Mouse (Mus musculus) limb, embryonic 13.5 days (tissue): ENCODE results near the gene Fsd2. TPM values are rescaled to one million over a fixed set of nuclear protein-coding genes. Genes with fewer than 3 reads are reported as not detected.

ENCODE experiments used
- ATAC-seq: fragments of 200-750 bp; cut with Nextera tagmentation; 2 replicates; pipeline ENCODE4 v1.8.0; 2017; ENCODE audit warnings: low read depth, moderate number of reproducible peaks, moderate TSS enrichment; ENCODE audit not compliant: low FRiP score
- H3K27ac ChIP-seq: fragments of 300-500 bp; sonication (generic); 2 replicates; pipeline ENCODE4 v1.5.1; 2015; ENCODE audit warnings: inconsistent platforms, mild to moderate bottlenecking, moderate library complexity
- H3K27me3 ChIP-seq: fragments of 300-500 bp; sonication (generic); 2 replicates; pipeline ENCODE4 v1.6.1; 2015; ENCODE audit warnings: mild to moderate bottlenecking, inconsistent platforms
- H3K36me3 ChIP-seq: fragments of 300-500 bp; sonication (generic); 2 replicates; pipeline ENCODE4 v1.6.1; 2015; ENCODE audit warnings: inconsistent platforms, mild to moderate bottlenecking, moderate library complexity
- H3K4me1 ChIP-seq: fragments of 300-500 bp; sonication (generic); 2 replicates; pipeline ENCODE4 v1.6.1; 2015; ENCODE audit warnings: inconsistent platforms
- H3K4me2 ChIP-seq: fragments of 300-500 bp; sonication (generic); replicated peaks from 2 replicates; pipeline ENCODE4 v1.6.1; 2015; ENCODE audit warnings: inconsistent platforms, mild to moderate bottlenecking, moderate library complexity
- H3K4me3 ChIP-seq: fragments of 300-500 bp; sonication (generic); 2 replicates; pipeline ENCODE4 v1.5.1; 2015; ENCODE audit warnings: moderate library complexity, mild to moderate bottlenecking, inconsistent platforms
- H3K9ac ChIP-seq: fragments of 300-500 bp; sonication (generic); 2 replicates; pipeline ENCODE4 v1.6.1; 2015; ENCODE audit warnings: mild to moderate bottlenecking, inconsistent platforms
- H3K9me3 ChIP-seq: fragments of 300-500 bp; sonication (generic); 2 replicates; pipeline ENCODE4 v1.6.1; 2016; ENCODE audit warnings: inconsistent platforms
- WGBS: fragments of 180-500 bp; shearing (Covaris S2); methylation state at CpG from one replicate; pipeline ENCODE4 v1.1.7; 2015; 5-methylcytosine and 5-hydroxymethylcytosine counted together
- polyA plus RNA-seq: library from polyadenylated mRNA; unstranded; fragments of >200 nt; fragmentation: Nextera tagmentation; extraction: Ambion mirVana; gene quantifications from 2 replicates; pipeline ENCODE4 v1.2.1, GENCODE M21; 2015

Gene Fsd2
- polyA plus RNA-seq, 1 experiment from 2014 or later = 0.33 TPM

GRCm38 (mm10) chr7:81571108-81571940 is 4.6 kb upstream of the Fsd2 start, which contains the start of gene Whamm:
Whamm (plus strand) TSS chr7:81571266.
- ATAC-seq = peak; percentile 99
- Histone ChIP-seq H3K27me3 (no peaks in the 10 kb centered on the region), H3K9me3 (no peaks in the 10 kb centered on the region), H3K4me3 (peak within 1 kb of the TSS; percentile 87), H3K27ac (peak within 1 kb of the TSS; percentile 83), H3K36me3 (peaks cover 15% of the 10 kb centered on the region), H3K4me1 (peaks cover 13% of the 10 kb centered on the region), H3K9ac (peak within 1 kb of the TSS; percentile 85), H3K4me2 (peak within 1 kb of the TSS; percentile 92)
- WGBS = under 1% methylated on average over 91 of the region's 96 CpGs

- H3K27me3 ChIP-seq = no peaks in the 10 kb centered on the region
- peaks cover 10% of the 10 kb centered on the region for H3K36me3 ChIP-seq
- no peak overlapping the region for H3K27ac ChIP-seq
- ATAC-seq = no peak
- peaks cover 15% of the 10 kb centered on the region for H3K4me1 ChIP-seq
- no peak overlapping the region for H3K9ac ChIP-seq
- no peaks in the 10 kb centered on the region for H3K9me3 ChIP-seq
- peak overlapping the region; percentile 87 for H3K4me3 ChIP-seq
- WGBS = 3% methylated on average over 5 of the region's 5 CpGs
- peak overlapping the region; percentile 92 for H3K4me2 ChIP-seq
Measured at GRCm38 (mm10) chr7:81570752-81571107, 4.0 kb upstream of the Fsd2 start.

- no peak overlapping the region for H3K4me3 ChIP-seq
- peaks cover 5% of the 10 kb centered on the region for H3K36me3 ChIP-seq
- no peak for ATAC-seq
- 79% methylated on average over 3 of the region's 3 CpGs for WGBS
- H3K9ac ChIP-seq = no peak overlapping the region
- H3K4me2 ChIP-seq = no peak overlapping the region
- H3K27ac ChIP-seq = no peak overlapping the region
- H3K4me1 ChIP-seq = peaks cover 18% of the 10 kb centered on the region
- no peaks in the 10 kb centered on the region for H3K9me3 ChIP-seq
- H3K27me3 ChIP-seq = no peaks in the 10 kb centered on the region
Measured at GRCm38 (mm10) chr7:81570271-81570670, 3.5 kb upstream of the Fsd2 start.

- Histone ChIP-seq H3K4me3 (no peak overlapping the region), H3K36me3 (peaks cover 1% of the 10 kb centered on the region), H3K9ac (no peak overlapping the region), H3K27me3 (no peaks in the 10 kb centered on the region), H3K4me2 (no peak overlapping the region), H3K27ac (no peak overlapping the region), H3K4me1 (peaks cover 20% of the 10 kb centered on the region), H3K9me3 (no peaks in the 10 kb centered on the region)
- ATAC-seq = no peak
- WGBS = 93% methylated on average over 1 of the region's 1 CpGs
Measured at GRCm38 (mm10) chr7:81569851-81570250, 3.1 kb upstream of the Fsd2 start.

- Histone ChIP-seq H3K9me3 (no peaks in the 10 kb centered on the region), H3K4me2 (no peak overlapping the region), H3K27ac (no peak overlapping the region), H3K27me3 (no peaks in the 10 kb centered on the region), H3K36me3 (no peaks in the 10 kb centered on the region), H3K9ac (no peak overlapping the region), H3K4me1 (peaks cover 14% of the 10 kb centered on the region), H3K4me3 (no peak overlapping the region)
- ATAC-seq = no peak
- WGBS = 88% methylated on average over 5 of the region's 5 CpGs
Measured at GRCm38 (mm10) chr7:81567396-81567795, 652 bp upstream of the Fsd2 start.

GRCm38 (mm10) chr7:81566332-81566731 is 412 bp downstream of the Fsd2 start:
- Histone ChIP-seq H3K4me3 (no peak overlapping the region), H3K4me1 (peaks cover 7% of the 10 kb centered on the region; the same call in 1 of the 2 replicates), H3K36me3 (no peaks in the 10 kb centered on the region), H3K9me3 (no peaks in the 10 kb centered on the region), H3K27ac (no peak overlapping the region), H3K27me3 (no peaks in the 10 kb centered on the region), H3K9ac (no peak overlapping the region), H3K4me2 (no peak overlapping the region)
- ATAC-seq = no peak
- WGBS = 84% methylated on average over 4 of the region's 4 CpGs

GRCm38 (mm10) chr7:81565381-81566055 is 1.2 kb downstream of the Fsd2 start:
- 30% methylated on average over 7 of the region's 7 CpGs for WGBS
- H3K9me3 ChIP-seq = no peaks in the 10 kb centered on the region
- no peaks in the 10 kb centered on the region for H3K27me3 ChIP-seq
- no peaks in the 10 kb centered on the region for H3K36me3 ChIP-seq
- ATAC-seq = peak; percentile 57; the same call in 1 of the 2 replicates
- H3K4me1 ChIP-seq = peaks cover 9% of the 10 kb centered on the region; the same call in 1 of the 2 replicates
- no peak overlapping the region for H3K27ac ChIP-seq
- no peak overlapping the region for H3K4me2 ChIP-seq
- H3K4me3 ChIP-seq = no peak overlapping the region
- 0 out of 2 replicates have a peak overlapping the region, but pooled peaks have one; percentile 43 for H3K9ac ChIP-seq

GRCm38 (mm10) chr7:81564766-81565165 is 2.0 kb downstream of the Fsd2 start:
- no peak overlapping the region for H3K9ac ChIP-seq
- 74% methylated on average over 7 of the region's 7 CpGs for WGBS
- ATAC-seq = no peak
- H3K27me3 ChIP-seq = no peaks in the 10 kb centered on the region
- H3K9me3 ChIP-seq = no peaks in the 10 kb centered on the region
- H3K4me1 ChIP-seq = peaks cover 10% of the 10 kb centered on the region; the same call in 1 of the 2 replicates
- no peak overlapping the region for H3K27ac ChIP-seq
- no peak overlapping the region for H3K4me3 ChIP-seq
- no peak overlapping the region for H3K4me2 ChIP-seq
- H3K36me3 ChIP-seq = no peaks in the 10 kb centered on the region

- H3K9me3 ChIP-seq = no peaks in the 10 kb centered on the region
- H3K4me1 ChIP-seq = peaks cover 10% of the 10 kb centered on the region; the same call in 1 of the 2 replicates
- H3K4me3 ChIP-seq = no peak overlapping the region
- no peak for ATAC-seq
- no peaks in the 10 kb centered on the region for H3K27me3 ChIP-seq
- no peak overlapping the region for H3K4me2 ChIP-seq
- H3K27ac ChIP-seq = no peak overlapping the region
- H3K9ac ChIP-seq = no peak overlapping the region
- WGBS = 73% methylated on average over 4 of the region's 4 CpGs
- H3K36me3 ChIP-seq = no peaks in the 10 kb centered on the region
Measured at GRCm38 (mm10) chr7:81563506-81564015, 3.2 kb downstream of the Fsd2 start.

GRCm38 (mm10) chr7:81561211-81561610 is 5.5 kb downstream of the Fsd2 start:
- 75% methylated on average over 5 of the region's 5 CpGs for WGBS
- Histone ChIP-seq H3K4me2 (no peak overlapping the region), H3K27ac (no peak overlapping the region), H3K4me3 (no peak overlapping the region), H3K9me3 (no peaks in the 10 kb centered on the region), H3K36me3 (no peaks in the 10 kb centered on the region), H3K27me3 (no peaks in the 10 kb centered on the region), H3K9ac (no peak overlapping the region), H3K4me1 (peaks cover 10% of the 10 kb centered on the region; the same call in 1 of the 2 replicates)
- ATAC-seq = no peak

GRCm38 (mm10) chr7:81560101-81561049 is 6.4 kb downstream of the Fsd2 start:
- Histone ChIP-seq H3K9me3 (no peaks in the 10 kb centered on the region), H3K36me3 (no peaks in the 10 kb centered on the region), H3K4me3 (no peak overlapping the region), H3K9ac (no peak overlapping the region), H3K4me1 (peaks cover 6% of the 10 kb centered on the region; the same call in 1 of the 2 replicates), H3K27ac (no peak overlapping the region), H3K27me3 (no peaks in the 10 kb centered on the region), H3K4me2 (no peak overlapping the region)
- no peak for ATAC-seq
- 73% methylated on average over 8 of the region's 8 CpGs for WGBS
